ENCODE assay signal across 7 mouse cellular contexts in genomic region chr16:37869470-37870231, GRCm38 (mm10). TPM values are rescaled to one million over a fixed set of nuclear protein-coding genes. Genes with fewer than 3 reads are reported as not detected.
DNase-seq lines count a peak whose midpoint lies in the region; ATAC-seq and TF ChIP-seq lines count a peak whose summit lies in the region.

No protein-coding gene starts in this region.

- TF ChIP-seq CTCF in spleen, adult 2 months (IDR thresholded peaks at IDR 0.05; ENCODE audit: extremely low read depth, insufficient read depth, insufficient read length, insufficient replicate concordance) = no peak
- peak; percentile 31; the same call in 1 of the 2 replicates for TF ChIP-seq CTCF in midbrain, postnatal 0 days (IDR thresholded peaks at IDR 0.05)

- H3K4me1 ChIP-seq in spleen, adult 2 months (ENCODE audit: control insufficient read depth, insufficient read depth, insufficient read length) = peaks cover 2% of the 10 kb centered on the region; the same call in 1 of the 2 replicates
- H3K4me1 ChIP-seq in embryonic facial prominence, embryonic 14.5 days (ENCODE audit: control insufficient read depth, insufficient read depth, low read length) = peaks cover 15% of the 10 kb centered on the region
- H3K4me1 ChIP-seq in intestine, embryonic 15.5 days (replicated peaks) = peaks cover 20% of the 10 kb centered on the region
- H3K4me1 ChIP-seq in midbrain, postnatal 0 days (ENCODE audit: insufficient read depth, low read length) = peaks cover 17% of the 10 kb centered on the region

- H3K27ac ChIP-seq in spleen, adult 2 months (ENCODE audit: insufficient read depth, low read length) = no peak overlapping the region
- peak overlapping the region; percentile 99 for H3K27ac ChIP-seq in embryonic facial prominence, embryonic 14.5 days (replicated peaks; ENCODE audit: low read depth, low read length)
- peak overlapping the region; percentile 99; the same call in 1 of the 2 replicates for H3K27ac ChIP-seq in intestine, embryonic 15.5 days
- H3K27ac ChIP-seq in midbrain, postnatal 0 days (ENCODE audit: low read depth, low read length) = peak overlapping the region; percentile 99

- no peaks in the 10 kb centered on the region for H3K36me3 ChIP-seq in spleen, adult 2 months (ENCODE audit: control insufficient read depth, insufficient read depth, low read length)
- H3K36me3 ChIP-seq in embryonic facial prominence, embryonic 14.5 days (ENCODE audit: control insufficient read depth, insufficient read depth, low read length) = peaks cover 13% of the 10 kb centered on the region
- H3K36me3 ChIP-seq in intestine, embryonic 15.5 days = no peaks in the 10 kb centered on the region
- no peaks in the 10 kb centered on the region for H3K36me3 ChIP-seq in midbrain, postnatal 0 days (ENCODE audit: insufficient read depth, low read length)

- peak overlapping the region; percentile 98 for H3K9ac ChIP-seq in embryonic facial prominence, embryonic 14.5 days (ENCODE audit: low read depth, low read length)
- peak overlapping the region; percentile 99 for H3K9ac ChIP-seq in intestine, embryonic 15.5 days
- H3K9ac ChIP-seq in midbrain, postnatal 0 days (replicated peaks; ENCODE audit: low read length, poor library complexity, severe bottlenecking) = peak overlapping the region; percentile 98

- ATAC-seq in embryonic facial prominence, embryonic 14.5 days (ENCODE audit: low read depth) = no peak
- no peak for ATAC-seq in intestine, embryonic 15.5 days
- no peak for ATAC-seq in midbrain, postnatal 0 days (ENCODE audit: low FRiP score)

- peak overlapping the region; percentile 76 for H3K4me2 ChIP-seq in embryonic facial prominence, embryonic 14.5 days (ENCODE audit: low read depth, low read length)
- peak overlapping the region; percentile 79 for H3K4me2 ChIP-seq in intestine, embryonic 15.5 days (replicated peaks)
- peak overlapping the region; percentile 69 for H3K4me2 ChIP-seq in midbrain, postnatal 0 days (ENCODE audit: low read depth, low read length, poor library complexity, severe bottlenecking)

- H3K4me3 ChIP-seq in spleen, adult 2 months (ENCODE audit: extremely low read depth, insufficient read depth, insufficient read length) = peak overlapping the region; percentile 96
- H3K4me3 ChIP-seq in embryonic facial prominence, embryonic 14.5 days (ENCODE audit: low read depth, low read length) = peak overlapping the region; percentile 97
- H3K4me3 ChIP-seq in intestine, embryonic 15.5 days (replicated peaks) = peak overlapping the region; percentile 98
- H3K4me3 ChIP-seq in midbrain, postnatal 0 days (ENCODE audit: low read depth, low read length) = peak overlapping the region; percentile 73

- H3K9me3 ChIP-seq in embryonic facial prominence, embryonic 14.5 days (ENCODE audit: control insufficient read depth, low read length) = no peaks in the 10 kb centered on the region
- no peaks in the 10 kb centered on the region for H3K9me3 ChIP-seq in intestine, embryonic 15.5 days
- H3K9me3 ChIP-seq in midbrain, postnatal 0 days (ENCODE audit: low read length) = no peaks in the 10 kb centered on the region

- no peaks in the 10 kb centered on the region for H3K27me3 ChIP-seq in spleen, adult 2 months (ENCODE audit: control insufficient read depth, insufficient read depth, low read length)
- H3K27me3 ChIP-seq in embryonic facial prominence, embryonic 14.5 days (replicated peaks; ENCODE audit: control insufficient read depth, insufficient read depth, low read length) = no peaks in the 10 kb centered on the region
- H3K27me3 ChIP-seq in intestine, embryonic 15.5 days (replicated peaks) = no peaks in the 10 kb centered on the region
- no peaks in the 10 kb centered on the region for H3K27me3 ChIP-seq in midbrain, postnatal 0 days (ENCODE audit: insufficient read depth, low read length)

- WGBS in spleen, adult 2 months = 16% methylated on average over 4 of the region's 4 CpGs
- 23% methylated on average over 4 of the region's 4 CpGs for WGBS in embryonic facial prominence, embryonic 14.5 days
- 16% methylated on average over 4 of the region's 4 CpGs for WGBS in intestine, embryonic 15.5 days
- WGBS in midbrain, postnatal 0 days = 26% methylated on average over 4 of the region's 4 CpGs

- DNase-seq in spleen, adult 2 months (ENCODE audit: low read depth in 1 of 2, low spot score in 2 of 2) = no peak
- DNase-seq in spleen, postnatal 14 days (ENCODE audit: low spot score in 2 of 2) = no peak
- no peak for DNase-seq in embryonic facial prominence, embryonic 14.5 days (ENCODE audit: low spot score)
- no peak for DNase-seq in midbrain, postnatal 0 days (ENCODE audit: low spot score)
- no peak for DNase-seq in right cerebral cortex, postnatal 25 days
- no peak for DNase-seq in thymus, postnatal 0 days (ENCODE audit: low spot score)

- no peak for TF ChIP-seq POLR2A in spleen, adult 2 months (IDR thresholded peaks at IDR 0.05; ENCODE audit: low read depth, low read length)

RNA-seq across cellular contexts. Expression of gene Lrrc58, which starts 1.5 kb away (rescaled TPM):
- 4.8 and 7.1 TPM in 2 replicates for polyA plus RNA-seq in spleen, adult 2 months (2012; rRNA removed)
- 52.4 and 53.8 TPM in 2 replicates for polyA plus RNA-seq in embryonic facial prominence, embryonic 14.5 days (2014; fragmentation: Nextera tagmentation; extraction: Ambion mirVana)
- polyA plus RNA-seq in intestine, embryonic 15.5 days (2015; fragmentation: Nextera tagmentation; extraction: Ambion mirVana) = 48.0 and 52.4 TPM in 2 replicates
- total RNA-seq in midbrain, postnatal 0 days (2014; rRNA removed) = 88.2 and 106 TPM in 2 replicates
- 40.7 and 46.1 TPM in 2 replicates for polyA plus RNA-seq in midbrain, postnatal 0 days (2015; fragmentation: Nextera tagmentation; extraction: Ambion mirVana)
- 31.2 and 34.6 TPM in 2 replicates for polyA plus RNA-seq in thymus, postnatal 0 days (2015; fragmentation: Nextera tagmentation; extraction: Ambion mirVana)

RNA-seq across cellular contexts. Expression of gene Gm36028, which starts 8.7 kb away (rescaled TPM):
- not detected in 2 replicates for polyA plus RNA-seq in spleen, adult 2 months (2012; rRNA removed)
- polyA plus RNA-seq in embryonic facial prominence, embryonic 14.5 days (2014; fragmentation: Nextera tagmentation; extraction: Ambion mirVana) = not detected in 2 replicates
- polyA plus RNA-seq in intestine, embryonic 15.5 days (2015; fragmentation: Nextera tagmentation; extraction: Ambion mirVana) = 0.80 and 1.8 TPM in 2 replicates
- not detected in 2 replicates for total RNA-seq in midbrain, postnatal 0 days (2014; rRNA removed)
- 0.19 TPM in 1 of 2 replicates, not detected in the other for polyA plus RNA-seq in midbrain, postnatal 0 days (2015; fragmentation: Nextera tagmentation; extraction: Ambion mirVana)
- 0.12 and 0.17 TPM in 2 replicates for polyA plus RNA-seq in thymus, postnatal 0 days (2015; fragmentation: Nextera tagmentation; extraction: Ambion mirVana)

RNA-seq across cellular contexts. Expression of gene Gpr156, which starts 46.6 kb away (rescaled TPM):
- 0.69 and 0.70 TPM in 2 replicates for polyA plus RNA-seq in spleen, adult 2 months (2012; rRNA removed)
- 0.77 and 0.85 TPM in 2 replicates for polyA plus RNA-seq in embryonic facial prominence, embryonic 14.5 days (2014; fragmentation: Nextera tagmentation; extraction: Ambion mirVana)
- 0.11 and 0.23 TPM in 2 replicates for polyA plus RNA-seq in intestine, embryonic 15.5 days (2015; fragmentation: Nextera tagmentation; extraction: Ambion mirVana)
- total RNA-seq in midbrain, postnatal 0 days (2014; rRNA removed) = 6.1 and 6.4 TPM in 2 replicates
- 2.8 and 2.9 TPM in 2 replicates for polyA plus RNA-seq in midbrain, postnatal 0 days (2015; fragmentation: Nextera tagmentation; extraction: Ambion mirVana)
- polyA plus RNA-seq in thymus, postnatal 0 days (2015; fragmentation: Nextera tagmentation; extraction: Ambion mirVana) = 0.13 and 0.23 TPM in 2 replicates
